Mouse (Mus musculus): ENCODE measurements at regions not wholly inside any gene's neighbourhood (a gene's known extent, or its start where the extent isn't known, plus 50 kb on each side); places are given as distances from the start of the nearest gene placed in this dataset.
A peak's percentile ranks its signal among the peaks of the same experiment; 100 is the strongest.

DNA sequence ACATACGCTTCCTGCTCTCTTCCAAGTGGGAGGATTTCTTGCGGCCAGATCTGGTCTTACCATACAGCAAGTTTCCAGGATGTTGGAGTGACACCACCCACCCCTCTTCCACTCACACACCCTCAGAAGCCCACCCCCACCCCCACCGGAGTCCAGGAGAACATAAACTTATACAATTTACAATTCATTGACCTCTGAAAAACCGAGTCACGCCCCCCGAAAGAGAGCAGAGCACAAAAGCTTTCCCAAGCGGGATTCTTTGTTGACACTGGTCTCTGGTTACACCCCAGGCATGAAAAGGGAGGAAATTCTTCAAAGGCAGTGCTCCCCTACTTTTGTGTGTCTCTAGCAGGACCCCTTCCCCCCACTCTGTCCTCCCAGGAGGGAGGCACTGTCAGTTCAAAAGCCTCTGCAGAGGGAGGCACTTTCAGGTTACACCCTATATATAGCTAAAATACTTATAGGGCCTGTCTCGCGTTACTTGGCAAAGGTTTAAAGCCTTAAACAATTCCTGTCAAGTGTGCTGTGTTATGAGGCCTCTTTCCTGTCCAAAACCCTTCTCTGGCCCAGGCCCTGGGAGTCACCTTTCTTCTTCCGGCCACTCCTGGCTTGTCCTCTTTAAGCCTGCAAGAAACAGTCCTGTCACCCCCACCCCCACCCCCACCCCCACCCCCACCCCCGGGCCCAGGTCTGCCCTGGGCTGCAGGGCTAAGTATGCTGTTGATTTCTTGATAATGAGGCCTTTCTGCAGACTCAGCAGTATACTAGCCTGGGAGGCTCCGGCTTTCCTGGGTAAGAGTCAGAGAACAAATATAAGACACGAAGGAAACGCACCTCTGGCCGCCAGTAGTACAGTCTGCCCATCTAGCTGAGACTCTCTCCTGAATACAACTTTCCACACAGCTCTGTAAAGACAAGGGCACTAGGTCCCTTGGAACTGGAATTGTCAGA, 63.6 kb upstream of the Klf3 start:
- Histone ChIP-seq H3K36me3 (ENCODE audit: control insufficient read depth, insufficient read depth) (no peaks in the 10 kb centered on the region), H3K27ac (ENCODE audit: low read depth, low read length) (no peak overlapping the region), H3K4me1 (replicated peaks; ENCODE audit: control insufficient read depth, insufficient read depth, low read length) (0 out of 2 replicates have a peak, but pooled peaks cover 3% of the 10 kb centered on the region), H3K9ac (ENCODE audit: low read depth, low read length) (no peak overlapping the region), H3K27me3 (replicated peaks; ENCODE audit: control insufficient read depth, insufficient read depth, low read length) (no peaks in the 10 kb centered on the region), H3K4me3 (ENCODE audit: low read depth, low read length) (no peak overlapping the region), H3K4me2 (replicated peaks; ENCODE audit: low read depth) (no peak overlapping the region), H3K9me3 (ENCODE audit: control insufficient read depth) (no peaks in the 10 kb centered on the region)
- ATAC-seq: no peak
- no peak for TF ChIP-seq CTCF (IDR thresholded peaks at IDR 0.05; ENCODE audit: low read depth)
- 36% methylated on average over 15 of the region's 15 CpGs for whole genome bisulfite sequencing

DNA sequence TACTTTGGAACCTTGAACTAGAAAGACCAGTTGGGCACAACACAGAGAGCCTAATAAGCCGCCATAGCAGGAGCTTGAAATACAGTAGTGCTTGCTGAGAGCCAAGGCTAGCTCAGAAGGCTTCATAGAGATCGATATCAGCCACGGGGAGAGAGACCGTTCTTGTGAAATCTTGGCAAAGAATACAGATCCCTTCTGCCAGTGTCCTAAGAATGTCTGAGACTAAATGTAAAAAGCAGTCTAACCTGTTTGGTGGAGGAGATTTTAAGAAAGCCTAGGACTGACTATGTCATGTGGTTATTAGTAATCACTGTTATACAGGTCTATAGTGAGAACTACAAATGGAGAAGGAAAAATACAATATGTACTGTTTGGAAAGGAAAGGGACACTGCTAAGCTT, 59.1 kb upstream of the Klf3 start:
- H3K4me3 ChIP-seq (ENCODE audit: low read depth, low read length): no peak overlapping the region
- H3K4me2 ChIP-seq (replicated peaks; ENCODE audit: low read depth): no peak overlapping the region
- no peak overlapping the region for H3K9ac ChIP-seq (ENCODE audit: low read depth, low read length)
- H3K36me3 ChIP-seq (ENCODE audit: control insufficient read depth, insufficient read depth): no peaks in the 10 kb centered on the region
- WGBS: 84% methylated on average over 4 of the region's 4 CpGs
- H3K9me3 ChIP-seq (ENCODE audit: control insufficient read depth): no peaks in the 10 kb centered on the region
- 0 out of 2 replicates have a peak, but pooled peaks cover 3% of the 10 kb centered on the region for H3K4me1 ChIP-seq (replicated peaks; ENCODE audit: control insufficient read depth, insufficient read depth, low read length)
- no peak for TF ChIP-seq CTCF (IDR thresholded peaks at IDR 0.05; ENCODE audit: low read depth)
- no peak overlapping the region for H3K27ac ChIP-seq (ENCODE audit: low read depth, low read length)
- no peak for ATAC-seq
- H3K27me3 ChIP-seq (replicated peaks; ENCODE audit: control insufficient read depth, insufficient read depth, low read length): no peaks in the 10 kb centered on the region

GRCm38 (mm10) chr5:64744455-64744854, 58.7 kb upstream of the Klf3 start:
- TF ChIP-seq CTCF (IDR thresholded peaks at IDR 0.05; ENCODE audit: low read depth): no peak

GRCm38 (mm10) chr5:64747461-64747860, 55.7 kb upstream of the Klf3 start:
- H3K9me3 ChIP-seq (ENCODE audit: control insufficient read depth): no peaks in the 10 kb centered on the region
- no peak overlapping the region for H3K4me2 ChIP-seq (replicated peaks; ENCODE audit: low read depth)
- H3K4me1 ChIP-seq (replicated peaks; ENCODE audit: control insufficient read depth, insufficient read depth, low read length): peaks cover 11% of the 10 kb centered on the region; the same call in 1 of the 2 replicates
- H3K9ac ChIP-seq (ENCODE audit: low read depth, low read length): no peak overlapping the region
- H3K27ac ChIP-seq (ENCODE audit: low read depth, low read length): no peak overlapping the region
- no peak overlapping the region for H3K4me3 ChIP-seq (ENCODE audit: low read depth, low read length)
- no peak for ATAC-seq
- no peaks in the 10 kb centered on the region for H3K27me3 ChIP-seq (replicated peaks; ENCODE audit: control insufficient read depth, insufficient read depth, low read length)
- H3K36me3 ChIP-seq (ENCODE audit: control insufficient read depth, insufficient read depth): no peaks in the 10 kb centered on the region
- no peak for TF ChIP-seq CTCF (IDR thresholded peaks at IDR 0.05; ENCODE audit: low read depth)
- 88% methylated on average over 1 of the region's 1 CpGs for WGBS

More at GRCm38 (mm10) chr5:64744455-64744854, 58.7 kb upstream of the Klf3 start:
- H3K4me2 ChIP-seq (replicated peaks; ENCODE audit: low read depth): no peak overlapping the region
- 87% methylated on average over 5 of the region's 5 CpGs for WGBS
- no peaks in the 10 kb centered on the region for H3K27me3 ChIP-seq (replicated peaks; ENCODE audit: control insufficient read depth, insufficient read depth, low read length)
- no peak overlapping the region for H3K27ac ChIP-seq (ENCODE audit: low read depth, low read length)
- no peak overlapping the region for H3K4me3 ChIP-seq (ENCODE audit: low read depth, low read length)
- 0 out of 2 replicates have a peak, but pooled peaks cover 5% of the 10 kb centered on the region for H3K4me1 ChIP-seq (replicated peaks; ENCODE audit: control insufficient read depth, insufficient read depth, low read length)
- ATAC-seq: no peak
- H3K9ac ChIP-seq (ENCODE audit: low read depth, low read length): no peak overlapping the region
- H3K36me3 ChIP-seq (ENCODE audit: control insufficient read depth, insufficient read depth): no peaks in the 10 kb centered on the region
- H3K9me3 ChIP-seq (ENCODE audit: control insufficient read depth): no peaks in the 10 kb centered on the region

- no peaks in the 10 kb centered on the region for H3K27me3 ChIP-seq (replicated peaks; ENCODE audit: control insufficient read depth, insufficient read depth, low read length)
- WGBS: 72% methylated on average over 14 of the region's 14 CpGs
- ATAC-seq: no peak
- H3K27ac ChIP-seq (ENCODE audit: low read depth, low read length): no peak overlapping the region
- no peak overlapping the region for H3K4me2 ChIP-seq (replicated peaks; ENCODE audit: low read depth)
- H3K36me3 ChIP-seq (ENCODE audit: control insufficient read depth, insufficient read depth): no peaks in the 10 kb centered on the region
- H3K4me1 ChIP-seq (replicated peaks; ENCODE audit: control insufficient read depth, insufficient read depth, low read length): peaks cover 11% of the 10 kb centered on the region; the same call in 1 of the 2 replicates
- H3K4me3 ChIP-seq (ENCODE audit: low read depth, low read length): no peak overlapping the region
- TF ChIP-seq CTCF (IDR thresholded peaks at IDR 0.05; ENCODE audit: low read depth): no peak
- no peaks in the 10 kb centered on the region for H3K9me3 ChIP-seq (ENCODE audit: control insufficient read depth)
- no peak overlapping the region for H3K9ac ChIP-seq (ENCODE audit: low read depth, low read length)
These were observed 53.6 kb upstream of the Klf3 start for GRCm38 (mm10) chr5:64749415-64750166.

GRCm38 (mm10) chr5:64750406-64750805, 52.8 kb upstream of the Klf3 start:
- Histone ChIP-seq H3K9me3 (ENCODE audit: control insufficient read depth) (no peaks in the 10 kb centered on the region), H3K27me3 (replicated peaks; ENCODE audit: control insufficient read depth, insufficient read depth, low read length) (no peaks in the 10 kb centered on the region), H3K9ac (ENCODE audit: low read depth, low read length) (no peak overlapping the region), H3K4me2 (replicated peaks; ENCODE audit: low read depth) (no peak overlapping the region), H3K27ac (ENCODE audit: low read depth, low read length) (no peak overlapping the region), H3K36me3 (ENCODE audit: control insufficient read depth, insufficient read depth) (no peaks in the 10 kb centered on the region), H3K4me3 (ENCODE audit: low read depth, low read length) (no peak overlapping the region), H3K4me1 (replicated peaks; ENCODE audit: control insufficient read depth, insufficient read depth, low read length) (peaks cover 11% of the 10 kb centered on the region; the same call in 1 of the 2 replicates)
- TF ChIP-seq CTCF (IDR thresholded peaks at IDR 0.05; ENCODE audit: low read depth): no peak
- 52% methylated on average over 3 of the region's 3 CpGs for WGBS
- peak; percentile 68 for ATAC-seq

All from intestine, postnatal 0 days (tissue).